Mouse (Mus musculus) myocyte (in vitro differentiated cells): ENCODE data around the gene Scmh1.

ENCODE experiments used
- CEBPB ChIP-seq: IDR thresholded peaks from 2 replicates; pipeline ENCODE4 v1.6.1; 2011; ENCODE audit warnings: mild to moderate bottlenecking, moderate library complexity; ENCODE audit not compliant: poor library complexity, insufficient read depth, severe bottlenecking
- E2F4 ChIP-seq: IDR thresholded peaks from one replicate; pipeline ENCODE4 v1.6.1; 2011; ENCODE audit warnings: mild to moderate bottlenecking, control low read depth, moderate library complexity; ENCODE audit not compliant: insufficient read depth
- MAX ChIP-seq: IDR thresholded peaks from one replicate; pipeline ENCODE4 v1.6.1; 2011; ENCODE audit warnings: low read depth, mild to moderate bottlenecking, control low read depth
- MYOD1 ChIP-seq, 3 experiments: IDR thresholded peaks; one replicate each; pipeline ENCODE4 v1.6.1; 2011; ENCODE audit warnings: control low read depth in 2 of 3, low read depth in 2 of 3, mild to moderate bottlenecking in 2 of 3, moderate library complexity in 1 of 3; ENCODE audit not compliant: insufficient read length in 2 of 3, control insufficient read depth in 1 of 3
- POLR2A ChIP-seq: IDR thresholded peaks from one replicate; pipeline ENCODE4 v1.6.1; 2011; ENCODE audit warnings: low read depth, mild to moderate bottlenecking, control low read depth, moderate library complexity; ENCODE audit not compliant: insufficient read length
- POLR2AphosphoS2 ChIP-seq: IDR thresholded peaks from one replicate; pipeline ENCODE4 v1.6.1; 2011; ENCODE audit warnings: low read depth, control low read depth; ENCODE audit not compliant: insufficient read length
- TCF12 ChIP-seq: IDR thresholded peaks from one replicate; pipeline ENCODE4 v1.6.1; 2011; ENCODE audit warnings: mild to moderate bottlenecking, control low read depth; ENCODE audit not compliant: poor library complexity, insufficient read depth, severe bottlenecking
- USF1 ChIP-seq: IDR thresholded peaks from one replicate; pipeline ENCODE4 v1.6.1; 2011; ENCODE audit warnings: low read depth, mild to moderate bottlenecking, control low read depth, moderate library complexity

DNA sequence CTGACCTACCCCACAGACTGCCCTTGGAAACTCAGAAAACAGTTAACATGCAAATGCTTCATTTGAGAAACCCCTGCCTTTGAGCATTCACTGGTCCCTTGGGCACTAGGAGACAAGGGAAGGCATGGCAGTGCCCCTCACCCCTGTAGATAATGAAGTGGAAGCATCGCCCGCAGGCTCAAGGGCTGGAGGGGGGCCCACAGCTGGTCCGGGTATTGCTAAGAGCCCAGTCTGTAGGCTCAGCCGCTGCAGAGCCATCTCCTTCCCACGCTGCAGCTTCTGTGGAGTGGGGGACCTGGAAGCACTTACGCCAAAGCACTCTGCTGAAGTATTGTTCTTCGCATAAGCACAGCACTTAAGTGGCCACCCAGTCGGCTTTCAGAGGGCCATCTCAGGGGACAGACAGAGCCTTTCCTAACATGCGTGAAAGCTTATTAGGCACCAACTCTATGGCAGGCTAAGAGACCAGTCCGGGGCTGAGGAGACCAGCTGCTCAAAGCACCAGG lies 35.2 kb upstream of the Scmh1 start:
- no peak for TF ChIP-seq MAX
- no peak for TF ChIP-seq MYOD1 (IDR thresholded peaks at IDR 0.05; ENCODE audit: control insufficient read depth in 1 of 3, insufficient read length in 2 of 3, low read depth in 2 of 3)
- no peak for TF ChIP-seq E2F4
- no peak for TF ChIP-seq POLR2A
- TF ChIP-seq POLR2AphosphoS2, result no peak
- no peak for TF ChIP-seq USF1
- TF ChIP-seq TCF12, result no peak
- TF ChIP-seq CEBPB, result no peak
